Mouse (Mus musculus): ENCODE data around the gene Hpf1.
A peak's percentile ranks its signal among the peaks of the same experiment; 100 is the strongest.

The Hpf1 gene

GRCm38 (mm10) chr8:60895878-60896277 lies 5.7 kb downstream of the Hpf1 start:
- no peak for DNase-seq (ENCODE audit: low spot score)

- DNase-seq (ENCODE audit: low spot score): no peak
Measured at GRCm38 (mm10) chr8:60900147-60900546, 9.9 kb downstream of the Hpf1 start.

DNA sequence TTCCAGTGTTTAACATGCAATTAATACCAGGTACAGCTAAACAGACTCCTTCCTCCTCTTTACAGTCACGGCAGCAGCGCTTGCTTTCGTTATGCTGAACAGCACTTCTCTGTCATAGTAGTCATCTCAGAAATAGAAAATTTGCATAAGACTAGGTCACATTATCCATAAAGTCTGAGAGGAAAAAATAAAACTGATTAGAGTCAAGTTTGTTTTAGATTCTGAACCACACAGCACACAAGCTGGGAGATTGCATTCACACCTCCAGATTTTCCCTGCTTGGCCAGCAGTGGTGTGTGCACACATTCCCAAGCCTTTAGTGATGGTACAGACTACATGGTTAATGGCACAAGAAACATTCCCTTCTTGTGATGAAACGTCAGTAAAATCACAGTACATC lies 21.9 kb downstream of the Hpf1 start:
- no peak for DNase-seq (ENCODE audit: low spot score)

GRCm38 (mm10) chr8:60912554-60912953 lies 22.3 kb downstream of the Hpf1 start:
- no peak for DNase-seq (ENCODE audit: low spot score)

DNA sequence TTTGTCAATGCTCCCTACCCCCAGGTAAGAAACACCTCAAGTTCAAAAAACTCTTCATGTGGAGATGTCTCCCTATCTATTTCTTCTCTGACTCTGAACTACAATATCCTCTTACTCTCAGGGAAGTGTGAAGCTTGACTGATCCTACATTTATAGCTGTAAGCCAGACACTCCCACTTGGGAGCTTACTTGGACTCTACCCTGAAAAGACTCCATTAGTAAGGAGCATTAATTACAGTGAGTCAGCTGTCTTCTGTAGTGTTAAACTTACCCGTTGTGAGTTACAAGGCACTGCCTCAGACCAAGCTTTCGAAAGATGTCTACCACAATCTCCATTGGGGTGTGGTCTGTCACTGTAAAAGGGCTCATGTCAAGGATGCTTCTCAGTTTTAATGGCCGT lies 28.9 kb downstream of the Hpf1 start:
- no peak for DNase-seq (ENCODE audit: low spot score)

- no peak for DNase-seq (ENCODE audit: low spot score)
Measured at GRCm38 (mm10) chr8:60920176-60920575, 30.0 kb downstream of the Hpf1 start.

DNA sequence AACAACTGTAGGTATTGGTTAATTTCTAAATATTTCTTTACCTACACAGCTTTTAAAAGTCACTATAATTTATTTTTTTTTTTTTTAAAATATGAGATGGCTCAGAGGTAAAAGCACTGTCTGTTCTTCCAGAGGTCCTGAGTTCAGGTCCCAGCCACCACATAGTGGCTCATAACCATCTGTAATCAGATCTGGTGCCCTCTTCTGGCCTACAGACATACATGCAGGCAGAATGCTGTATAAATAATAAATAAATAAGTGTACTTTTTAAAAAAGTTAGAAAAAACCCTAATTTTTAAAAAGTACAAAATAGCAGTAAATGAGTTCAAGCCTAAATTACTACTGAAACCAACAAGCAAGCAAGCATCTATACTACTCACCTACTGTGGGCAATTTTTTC lies 43.4 kb downstream of the Hpf1 start:
- DNase-seq (ENCODE audit: low spot score): no peak

- no peak for DNase-seq (ENCODE audit: low spot score)
Measured at GRCm38 (mm10) chr8:60938717-60939424, 48.7 kb downstream of the Hpf1 start.

- no peak for DNase-seq (ENCODE audit: low spot score)
Measured at GRCm38 (mm10) chr8:60942867-60943266, 52.6 kb downstream of the Hpf1 start.

DNA sequence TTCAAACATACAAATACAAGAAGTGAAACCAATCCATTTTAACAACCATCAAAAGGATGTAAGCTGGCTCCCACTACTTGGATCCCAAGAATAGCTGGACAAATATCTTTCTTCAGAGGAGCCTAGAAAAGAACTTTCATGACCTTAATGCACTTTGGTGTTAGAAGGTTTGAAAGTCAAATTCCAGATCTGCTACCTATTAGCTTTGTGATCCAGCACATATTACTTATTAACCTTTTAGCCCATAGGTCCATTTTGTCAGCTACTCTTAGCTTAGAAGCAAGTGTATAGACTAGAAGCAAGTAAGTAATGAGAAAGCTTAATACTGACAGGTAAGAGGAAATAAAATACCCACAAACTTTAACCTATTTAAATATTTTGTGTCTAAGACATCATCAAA lies 57.3 kb downstream of the Hpf1 start:
- DNase-seq (ENCODE audit: low spot score): no peak

GRCm38 (mm10) chr8:60949859-60950258 lies 59.6 kb downstream of the Hpf1 start:
- DNase-seq (ENCODE audit: low spot score): peak; percentile 35

DNA sequence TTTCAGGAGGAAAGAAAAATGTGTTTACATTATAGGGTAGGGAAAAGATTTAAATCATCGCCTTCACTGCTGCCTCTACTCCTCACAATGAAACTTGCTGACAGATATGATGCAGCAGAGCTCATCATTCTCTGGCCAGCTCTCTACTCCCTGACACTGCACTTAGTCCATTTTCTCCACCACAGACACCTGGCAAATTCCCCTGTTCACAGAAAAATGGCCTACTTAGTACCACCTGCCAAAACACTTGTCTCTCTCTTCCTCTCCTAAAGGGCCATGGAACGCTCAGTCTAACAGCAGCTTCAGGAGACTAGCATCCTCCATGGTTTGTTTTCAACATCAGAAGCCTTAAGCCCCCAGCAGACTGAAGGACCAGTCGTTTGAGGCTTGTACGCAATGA lies 61.1 kb downstream of the Hpf1 start:
- DNase-seq (ENCODE audit: low spot score): no peak

DNA sequence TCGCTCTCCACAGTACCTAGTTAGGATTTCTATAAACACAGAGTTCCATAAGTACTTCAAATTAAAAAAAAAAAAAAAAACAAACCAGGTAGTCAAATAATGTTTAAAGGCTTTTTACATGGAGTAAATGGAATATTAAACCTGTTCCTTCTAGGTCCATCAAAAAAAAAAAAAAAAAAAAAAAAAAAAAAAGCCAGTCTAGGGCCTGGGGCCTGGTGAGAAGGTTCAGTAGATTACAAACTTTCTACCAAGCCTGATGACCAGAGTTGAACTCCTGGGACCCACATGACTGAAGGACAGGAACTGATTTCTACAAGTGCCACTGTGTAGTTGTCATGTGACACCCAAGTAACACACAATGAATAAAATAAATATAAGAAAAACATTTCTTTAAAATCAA lies 61.5 kb downstream of the Hpf1 start:
- DNase-seq (ENCODE audit: low spot score): no peak

- DNase-seq (ENCODE audit: low spot score): no peak
Measured at GRCm38 (mm10) chr8:60952803-60953202, 62.6 kb downstream of the Hpf1 start.

- peak; percentile 97 for DNase-seq (ENCODE audit: low spot score)
Measured at GRCm38 (mm10) chr8:60954281-60955014, 64.2 kb downstream of the Hpf1 start.

- DNase-seq (ENCODE audit: low spot score): no peak
Measured at GRCm38 (mm10) chr8:60956847-60957246, 66.6 kb downstream of the Hpf1 start.

All from MN1 (cell line).